Mouse (Mus musculus) cerebellum, adult 11-12 months (tissue): ENCODE data around the gene R3hdm4.
"Not testable (repeated sequence)": the region's sequence is repeated elsewhere in the genome, so short reads cannot be mapped to it uniquely, and the experiment has no call there.

Experiments
- DNase-seq: peaks from one replicate; pipeline ENCODE4 v3.0.0; 2022

Gene R3hdm4

GRCm38 (mm10) chr10:79896814-79897213 is 24.2 kb downstream of the R3hdm4 start:
- DNase-seq = no peak

DNA sequence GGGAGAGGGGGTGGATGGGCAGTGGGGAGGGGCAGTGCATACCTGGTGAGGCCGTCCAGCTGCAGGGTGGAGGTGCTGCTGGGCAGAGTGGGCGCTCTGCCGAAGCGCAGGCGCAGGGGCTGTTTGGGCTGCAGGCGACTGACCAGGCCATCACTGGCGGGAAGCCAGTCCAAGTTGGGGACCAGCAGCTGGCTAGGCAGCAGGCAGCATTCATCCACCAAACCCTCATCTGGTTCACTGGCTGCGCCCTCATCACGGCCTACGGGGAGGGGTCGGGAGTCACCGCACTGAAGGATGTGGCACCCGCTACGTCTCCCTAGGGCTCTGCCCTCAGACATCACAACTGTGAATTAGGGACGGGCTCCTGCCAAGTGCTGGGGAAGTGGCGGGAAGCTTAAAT is 24.7 kb downstream of the R3hdm4 start:
- no peak for DNase-seq

DNA sequence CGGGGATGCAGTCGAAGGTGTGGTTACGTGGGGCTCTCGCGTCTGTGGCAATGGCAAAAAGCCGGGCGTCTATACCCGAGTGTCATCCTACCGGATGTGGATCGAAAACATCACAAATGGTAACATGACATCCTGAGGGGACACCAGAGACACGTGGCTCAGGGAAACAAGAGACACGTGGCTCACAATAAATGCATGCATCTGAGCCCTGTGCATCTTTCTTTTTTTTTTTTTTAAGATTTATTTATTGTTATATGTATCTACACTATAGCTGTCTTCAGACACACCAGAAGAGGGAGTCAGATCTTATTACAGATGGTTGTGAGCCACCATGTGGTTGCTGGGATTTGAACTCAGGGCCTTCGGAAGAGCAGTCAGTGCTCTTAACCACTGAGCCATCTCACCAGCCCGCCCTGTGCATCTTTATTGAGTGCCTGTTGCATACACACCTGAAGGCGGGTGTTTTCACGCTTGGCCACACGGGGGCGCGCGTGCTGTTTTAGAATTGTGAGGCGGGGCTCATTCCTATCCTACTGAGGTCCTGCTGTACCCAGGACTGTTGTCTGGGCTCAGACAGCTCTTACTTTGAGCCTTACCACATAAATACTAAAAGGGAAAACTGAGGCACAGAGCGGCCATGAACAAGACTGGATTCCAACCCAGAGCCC is 28.4 kb downstream of the R3hdm4 start:
- DNase-seq = peak; percentile 77

DNA sequence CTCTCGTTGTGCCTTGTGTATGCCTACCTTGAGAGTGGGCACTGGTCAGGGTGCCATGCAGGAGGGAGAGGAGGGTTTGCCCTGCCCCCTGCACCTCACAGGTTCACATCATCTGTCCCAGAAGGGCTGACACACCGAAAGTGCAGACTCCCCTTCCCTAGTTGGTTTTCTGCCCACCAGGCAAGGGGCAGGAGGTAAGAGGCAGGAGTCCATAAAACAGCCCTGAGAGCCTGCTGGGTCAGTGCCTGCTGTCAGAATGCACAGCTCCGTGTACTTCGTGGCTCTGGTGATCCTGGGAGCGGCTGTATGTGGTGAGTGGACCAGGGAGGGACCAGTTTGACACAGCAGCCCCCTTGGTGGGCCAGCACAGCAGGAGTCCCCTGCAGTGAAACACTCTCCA is 30.3 kb downstream of the R3hdm4 start, which contains the start of gene Cfd:
Cfd (plus strand) TSS at position 184 of the 400 bp plus-strand sequence.
- DNase-seq = no peak

- no peak for DNase-seq
Observed at GRCm38 (mm10) chr10:79889386-79889785, 31.6 kb downstream of the R3hdm4 start.

- no peak for DNase-seq
Observed at GRCm38 (mm10) chr10:79886611-79887010, 34.4 kb downstream of the R3hdm4 start.

- no peak for DNase-seq
Observed at GRCm38 (mm10) chr10:79886054-79886453, 35.0 kb downstream of the R3hdm4 start, which contains the start of gene Elane. Gene Elane, plus strand, starts transcription at chr10:79886247.

- not testable (repeated sequence) for DNase-seq
Observed at GRCm38 (mm10) chr10:79884938-79885337, 36.1 kb downstream of the R3hdm4 start.

DNA sequence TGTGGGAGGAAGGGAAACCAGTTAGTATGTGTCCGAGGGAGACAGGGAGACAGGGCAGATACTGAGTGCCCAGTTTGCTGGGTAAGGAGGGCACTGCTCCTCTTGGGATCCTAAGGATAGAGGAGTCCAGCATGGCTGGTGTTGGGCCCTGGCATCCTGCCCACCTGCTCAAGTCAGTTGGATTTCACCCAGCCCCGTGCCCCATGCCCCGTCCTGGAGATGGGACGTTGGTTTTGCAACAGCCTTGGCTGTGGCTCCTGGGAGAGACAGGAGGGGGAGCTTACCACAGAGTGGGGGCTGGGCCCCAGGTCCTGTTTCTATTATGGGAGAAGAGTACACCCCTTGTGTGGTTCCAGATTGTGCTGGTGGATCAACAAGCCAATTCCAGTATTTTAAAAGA is 36.6 kb downstream of the R3hdm4 start:
- DNase-seq = peak; percentile 60

DNA sequence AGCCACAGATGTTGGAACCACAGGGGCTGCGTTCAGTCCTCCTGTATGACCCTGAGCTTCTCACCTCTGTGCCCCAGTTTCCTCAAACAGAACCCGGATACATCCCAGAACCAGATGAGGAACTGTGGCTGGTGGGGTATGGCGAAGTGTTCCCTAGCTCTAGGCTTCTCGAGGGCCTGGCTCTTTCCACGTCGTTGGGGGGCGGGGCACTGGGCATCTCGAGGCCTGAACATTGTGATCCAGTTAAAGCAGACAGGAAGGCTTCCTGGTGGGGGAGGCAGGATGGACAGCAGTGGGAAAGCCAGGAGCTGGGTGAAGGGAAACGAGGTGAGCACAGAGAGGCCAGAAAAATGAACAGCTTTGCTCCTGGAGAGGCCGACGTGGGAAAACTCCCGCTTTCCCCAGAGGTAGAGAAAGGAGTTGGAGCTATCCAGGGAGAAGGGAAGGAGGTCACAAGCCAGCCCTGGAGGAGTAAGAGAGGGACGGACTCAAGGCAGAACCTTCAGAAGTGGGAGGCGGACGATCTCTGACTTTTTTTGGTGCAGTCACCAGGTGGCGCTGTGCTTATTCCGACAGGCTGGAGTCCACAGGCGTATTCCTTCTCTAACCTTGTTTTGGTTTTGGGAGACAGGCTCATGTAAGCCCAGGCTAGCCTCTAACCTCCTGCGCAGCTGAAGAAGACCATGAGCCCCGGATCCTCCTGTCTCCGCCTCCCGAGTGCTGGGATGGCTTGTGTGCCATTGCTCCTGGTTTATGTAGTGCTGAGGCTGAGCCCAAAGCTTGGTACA is 37.5 kb downstream of the R3hdm4 start:
- peak; percentile 79 for DNase-seq

GRCm38 (mm10) chr10:79881981-79882380 is 39.0 kb downstream of the R3hdm4 start:
- DNase-seq = no peak

DNA sequence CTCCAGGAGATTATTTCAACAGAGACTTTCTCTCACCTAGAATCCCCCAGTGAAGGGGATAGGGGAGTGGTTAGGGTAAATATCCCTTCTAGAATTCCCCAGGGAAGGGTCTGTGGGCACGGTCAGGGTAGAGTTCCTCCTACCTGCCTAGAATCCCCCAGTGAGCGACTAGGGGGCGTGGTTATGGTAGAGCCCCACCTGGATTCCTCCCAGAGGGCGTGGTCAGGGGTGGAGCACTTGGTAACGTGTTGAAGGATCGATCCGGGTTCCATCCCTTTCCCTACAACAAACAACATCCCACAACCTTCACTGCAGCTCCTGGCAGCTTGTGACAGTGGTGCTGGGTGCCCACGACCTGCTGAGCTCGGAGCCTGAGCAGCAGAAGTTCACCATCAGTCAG is 40.3 kb downstream of the R3hdm4 start:
- no peak for DNase-seq

DNA sequence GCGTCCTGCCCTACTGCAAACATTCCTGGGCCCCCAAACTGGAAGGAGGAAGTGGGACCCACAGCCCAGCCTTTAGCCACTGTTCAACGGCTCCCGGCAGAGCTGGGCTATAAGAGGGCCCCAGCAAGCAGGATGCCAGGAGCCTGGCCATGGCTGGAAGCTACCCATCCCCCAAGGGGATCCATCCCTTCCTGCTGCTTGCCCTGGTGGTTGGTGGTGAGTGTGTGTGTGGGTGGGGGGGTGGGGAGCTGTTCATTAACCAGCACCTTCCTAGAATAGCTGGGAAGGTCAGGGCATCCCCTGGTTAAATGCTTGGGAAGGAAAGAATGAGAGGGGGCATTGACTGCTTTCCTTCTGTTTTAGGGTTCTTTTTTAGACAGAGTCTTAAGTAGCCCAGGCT is 41.5 kb downstream of the R3hdm4 start:
- DNase-seq = no peak

DNA sequence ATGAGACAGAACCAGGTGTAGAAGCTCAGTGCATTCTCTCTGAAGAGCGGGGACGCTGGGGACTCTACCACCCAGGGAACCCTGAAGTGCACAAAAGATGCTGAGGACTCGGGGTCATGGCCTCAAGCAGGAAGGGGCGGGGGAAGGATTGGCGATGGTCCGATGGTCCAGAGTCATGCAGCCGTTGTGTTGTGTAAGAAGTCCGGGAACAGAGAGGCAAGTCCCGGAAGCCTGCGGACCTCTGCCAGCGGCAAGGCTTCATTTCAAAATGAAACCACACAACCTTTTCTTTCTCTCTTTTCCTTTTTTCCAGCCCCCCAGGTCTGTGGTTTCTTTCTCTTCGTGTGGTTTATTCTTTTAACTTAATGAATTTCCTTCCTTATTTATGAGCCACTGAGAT is 43.3 kb downstream of the R3hdm4 start:
- DNase-seq = no peak

GRCm38 (mm10) chr10:79877174-79877573 is 43.8 kb downstream of the R3hdm4 start:
- DNase-seq = no peak

DNA sequence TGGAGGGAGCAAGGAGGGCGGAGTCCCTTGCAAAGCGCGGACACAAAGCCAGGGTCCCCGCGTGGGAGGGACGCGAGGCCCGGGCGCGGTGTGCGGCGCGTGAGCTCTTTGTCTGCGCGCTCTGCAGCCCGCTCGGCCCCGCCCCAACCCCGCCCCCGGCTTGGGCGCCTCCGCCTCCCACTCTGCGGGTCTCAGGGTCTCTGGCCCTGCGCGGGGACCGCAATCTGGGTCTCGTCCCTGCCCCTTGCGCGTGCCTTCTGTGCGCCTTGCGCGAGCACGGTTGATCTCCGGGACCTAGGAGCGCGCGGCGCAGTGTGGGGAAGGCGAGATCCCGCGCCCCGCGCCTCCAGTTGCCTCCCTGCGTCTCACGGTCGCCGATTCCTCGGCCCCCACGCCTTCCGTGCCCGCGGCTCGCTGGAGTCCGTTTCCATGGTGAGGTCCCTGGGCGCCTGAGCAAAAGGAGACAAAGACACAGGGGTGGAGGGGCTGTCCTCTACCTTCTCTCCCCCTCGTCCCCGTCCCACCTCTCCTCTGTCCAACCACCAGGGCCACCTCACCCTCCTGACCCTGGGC is 46.6 kb downstream of the R3hdm4 start, which contains the start of the genes Prtn3 and Plppr3:
Prtn3 (plus strand) TSS at position 187 of the 573 bp plus-strand sequence.
Plppr3 (minus strand) TSS at position 345 of the 573 bp plus-strand sequence.
- peak; percentile 46 for DNase-seq

GRCm38 (mm10) chr10:79873715-79874289 is 47.2 kb downstream of the R3hdm4 start:
- DNase-seq = peak; percentile 39

- no peak for DNase-seq
Observed at GRCm38 (mm10) chr10:79873313-79873712, 47.7 kb downstream of the R3hdm4 start.

GRCm38 (mm10) chr10:79872862-79873261 is 48.1 kb downstream of the R3hdm4 start:
- no peak for DNase-seq

GRCm38 (mm10) chr10:79871845-79872244 is 49.2 kb downstream of the R3hdm4 start:
- DNase-seq = no peak

DNA sequence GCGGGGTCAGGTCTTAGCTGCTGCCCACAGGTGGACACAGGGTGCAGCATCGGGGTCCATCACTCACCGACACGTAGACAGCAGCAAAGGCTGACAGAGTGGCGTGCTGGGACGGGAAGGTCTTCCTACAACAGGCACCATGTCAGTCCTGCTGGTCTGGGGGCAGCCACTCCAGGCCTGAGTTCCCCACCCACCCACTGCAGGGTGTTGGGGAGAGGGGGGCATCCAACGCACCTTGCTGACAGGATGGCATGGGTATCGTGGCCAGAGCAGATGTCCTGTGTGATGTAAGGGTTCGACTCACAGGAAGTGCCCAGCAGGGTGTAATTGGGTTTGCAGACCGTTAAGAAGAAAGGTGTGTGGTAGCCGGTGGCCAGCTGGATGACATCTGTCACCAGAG is 54.4 kb downstream of the R3hdm4 start:
- peak; percentile 51 for DNase-seq

- peak; percentile 66 for DNase-seq
Observed at GRCm38 (mm10) chr10:79865801-79866295, 55.2 kb downstream of the R3hdm4 start.

DNA sequence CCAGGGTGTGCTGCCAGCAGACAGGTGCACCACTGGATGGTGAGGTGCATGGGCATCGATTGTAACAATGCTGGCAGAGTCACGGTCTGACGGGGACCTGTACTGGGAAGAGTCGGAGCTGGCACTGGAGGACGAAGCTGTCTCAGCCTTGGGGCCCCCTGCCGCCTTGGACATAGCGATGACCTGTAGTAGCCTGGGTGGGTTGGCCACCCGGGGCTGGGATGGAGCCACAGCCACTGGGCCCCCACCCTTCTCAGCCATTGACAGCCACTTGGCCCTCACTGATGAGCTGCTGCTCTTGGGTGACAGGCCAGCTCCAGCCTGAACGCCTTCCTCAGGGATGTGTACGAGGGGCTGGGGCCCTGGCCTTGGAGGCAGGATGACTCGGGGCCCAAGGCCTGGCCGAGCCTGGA is 55.8 kb downstream of the R3hdm4 start:
- peak; percentile 55 for DNase-seq
